Mouse (Mus musculus) kidney, adult 2 months (tissue): Measurements from ENCODE around the gene Paqr3. TPM values are rescaled to one million over a fixed set of nuclear protein-coding genes. Genes with fewer than 3 reads are reported as not detected.

Source experiments
- DNase-seq: peaks from one replicate; pipeline ENCODE4 v3.0.0; 2021
- H3K27ac ChIP-seq: fragments of 200-500 bp; 2 replicates; pipeline ENCODE4 v1.5.1; 2012; ENCODE audit warnings: low read depth, low read length, control low read depth, inconsistent platforms; ENCODE audit not compliant: insufficient read depth
- H3K27me3 ChIP-seq: fragments of 200-500 bp; replicated peaks from 2 replicates; pipeline ENCODE4 v1.6.1; 2012; ENCODE audit warnings: mild to moderate bottlenecking, moderate library complexity, low read length, inconsistent platforms; ENCODE audit not compliant: control insufficient read depth, insufficient read depth
- H3K36me3 ChIP-seq: fragments of 200-500 bp; 2 replicates; pipeline ENCODE4 v1.6.1; 2012; ENCODE audit warnings: mild to moderate bottlenecking, moderate library complexity, low read length, inconsistent platforms; ENCODE audit not compliant: control insufficient read depth, insufficient read depth
- H3K4me1 ChIP-seq: fragments of 200-500 bp; 2 replicates; pipeline ENCODE4 v1.6.1; 2011; ENCODE audit warnings: low read length; ENCODE audit not compliant: control insufficient read depth, insufficient read depth
- H3K4me3 ChIP-seq: fragments of 200-500 bp; 2 replicates; pipeline ENCODE4 v1.5.1; 2011; ENCODE audit warnings: mild to moderate bottlenecking, low read depth, low read length, control low read depth; ENCODE audit not compliant: insufficient read depth
- CTCF ChIP-seq: fragments of 200-500 bp; conservative IDR thresholded peaks from 2 replicates; pipeline ENCODE4 v1.5.1; 2011; ENCODE audit warnings: low read depth, mild to moderate bottlenecking, control low read depth, low read length, moderate library complexity, mixed read lengths; ENCODE audit not compliant: insufficient read depth, insufficient read length
- POLR2A ChIP-seq: fragments of 200-500 bp; IDR thresholded peaks from one replicate; pipeline ENCODE4 v1.6.1; 2011; ENCODE audit warnings: low read depth, low read length, control low read depth
- WGBS: fragments of 180-500 bp; shearing (Covaris S2); methylation state at CpG from one replicate; pipeline ENCODE4 v1.1.7; 2018; 5-methylcytosine and 5-hydroxymethylcytosine counted together
- polyA plus RNA-seq: library from polyadenylated mRNA; depleted of rRNA; stranded (reverse); fragments of >200 nt; gene quantifications from 2 replicates; pipeline ENCODE4 v1.2.3, GENCODE M21; 2012

Gene Paqr3
- polyA plus RNA-seq, 1 experiment: 3.4 TPM

DNA sequence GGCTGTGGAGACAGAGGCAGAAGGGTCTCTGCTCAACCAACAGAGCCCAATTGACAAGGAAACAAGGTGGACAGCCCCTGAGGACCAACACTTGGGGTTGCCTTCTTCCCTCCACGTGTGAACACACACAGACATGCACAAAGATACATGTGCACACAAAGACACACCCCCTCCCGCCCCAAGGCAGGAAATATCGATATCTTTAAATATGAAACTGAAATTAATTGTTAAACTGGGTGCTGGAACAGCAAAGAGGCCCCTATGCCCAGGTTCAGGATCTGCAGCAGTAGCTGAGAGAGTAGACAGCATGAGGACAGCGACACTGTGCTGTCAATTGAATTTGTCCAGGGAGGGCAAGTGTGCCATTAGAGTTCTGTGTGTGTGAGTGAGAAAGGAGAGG is 45.6 kb downstream of the Paqr3 start:
- Histone ChIP-seq H3K4me3 (no peak overlapping the region), H3K27me3 (no peaks in the 10 kb centered on the region), H3K4me1 (no peaks in the 10 kb centered on the region), H3K27ac (no peak overlapping the region), H3K36me3 (peaks cover 4% of the 10 kb centered on the region; the same call in 1 of the 2 replicates)
- 89% methylated on average over 4 of the region's 4 CpGs for WGBS
- DNase-seq: no peak
- no peak for TF ChIP-seq POLR2A
- no peak for TF ChIP-seq CTCF

DNA sequence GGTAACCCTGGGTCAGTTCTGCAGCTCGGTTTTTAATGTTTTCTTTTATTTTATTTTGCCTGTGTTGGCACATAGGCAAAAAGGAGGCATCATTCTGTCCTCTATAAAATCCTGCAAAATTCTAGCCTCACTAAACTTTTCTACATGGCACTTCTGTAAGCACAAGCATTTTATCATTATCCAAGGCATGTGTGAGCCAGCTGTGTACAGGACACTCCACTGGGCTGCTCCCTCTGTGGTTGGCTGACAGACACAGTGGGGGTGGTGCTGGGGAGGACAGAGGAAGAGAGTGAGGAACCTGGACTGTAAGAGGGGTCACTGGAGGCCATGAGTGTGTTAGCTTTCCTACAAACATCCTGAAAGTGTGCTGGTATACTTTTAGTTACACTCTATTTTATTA is 49.4 kb downstream of the Paqr3 start:
- 38% methylated on average over 1 of the region's 1 CpGs for WGBS
- no peak overlapping the region for H3K4me3 ChIP-seq
- H3K36me3 ChIP-seq: peaks cover 7% of the 10 kb centered on the region
- TF ChIP-seq CTCF: no peak
- TF ChIP-seq POLR2A: no peak
- peaks cover under 1% of the 10 kb centered on the region; the same call in 1 of the 2 replicates for H3K4me1 ChIP-seq
- no peak overlapping the region for H3K27ac ChIP-seq
- DNase-seq: no peak
- H3K27me3 ChIP-seq: no peaks in the 10 kb centered on the region

DNA sequence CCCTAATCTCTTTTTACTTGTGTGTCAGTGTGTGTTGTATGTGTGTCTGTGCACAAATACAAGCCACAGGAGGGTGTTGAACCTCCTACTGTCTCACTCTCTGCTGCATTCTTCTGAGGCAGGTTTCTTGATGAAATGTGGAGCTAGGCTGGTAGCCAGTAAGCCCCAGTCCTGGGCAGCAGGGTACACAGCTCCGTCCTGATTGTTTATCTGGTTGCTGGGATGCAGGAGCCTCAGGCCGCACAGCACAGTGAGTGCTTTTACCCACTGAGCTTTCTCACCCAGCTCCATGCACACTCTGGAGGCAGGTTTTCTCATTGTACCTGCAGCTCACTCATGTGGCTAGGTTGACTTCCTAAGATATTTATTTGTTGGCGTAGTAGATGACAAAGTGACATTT is 50.5 kb downstream of the Paqr3 start:
- TF ChIP-seq CTCF: no peak
- TF ChIP-seq POLR2A: no peak
- Histone ChIP-seq H3K4me1 (peaks cover 7% of the 10 kb centered on the region; the same call in 1 of the 2 replicates), H3K27ac (no peak overlapping the region), H3K4me3 (no peak overlapping the region), H3K36me3 (peaks cover 7% of the 10 kb centered on the region), H3K27me3 (no peaks in the 10 kb centered on the region)
- no peak for DNase-seq
- WGBS: 86% methylated on average over 3 of the region's 3 CpGs

DNA sequence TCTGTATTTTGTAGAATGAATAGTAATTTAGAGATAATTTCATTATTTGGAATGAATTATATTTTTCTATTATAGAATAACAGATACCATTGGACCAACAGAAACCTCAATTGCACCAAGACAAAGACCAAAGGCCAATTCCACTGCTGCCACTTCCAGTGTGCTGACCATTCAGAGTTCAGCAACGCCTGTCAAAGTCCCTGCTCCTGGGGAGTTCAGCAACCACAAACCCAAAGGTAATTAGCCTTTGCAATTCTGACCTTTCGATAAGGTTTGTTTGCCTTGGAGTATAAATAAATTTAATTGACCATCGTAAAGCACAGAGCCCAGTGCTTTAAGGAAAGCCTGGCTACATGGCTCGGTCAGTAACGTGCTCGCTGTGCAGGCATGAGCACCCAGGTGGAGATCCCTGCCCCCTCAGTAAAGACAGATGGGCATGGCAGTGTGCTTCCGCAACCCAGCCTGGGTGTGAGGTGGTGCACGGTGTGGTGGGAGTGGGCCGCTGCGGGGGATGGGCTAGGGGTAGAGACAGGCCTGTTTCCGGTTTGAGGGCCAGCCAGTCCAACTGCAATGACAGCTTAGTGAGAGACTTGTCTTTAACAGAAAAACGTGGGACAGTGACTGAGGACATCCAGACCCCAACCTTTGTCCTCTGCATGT is 54.5 kb downstream of the Paqr3 start:
- 56% methylated on average over 12 of the region's 12 CpGs for WGBS
- H3K27me3 ChIP-seq: no peaks in the 10 kb centered on the region
- DNase-seq: peak; percentile 66
- peaks cover 7% of the 10 kb centered on the region; the same call in 1 of the 2 replicates for H3K4me1 ChIP-seq
- no peak overlapping the region for H3K4me3 ChIP-seq
- no peak overlapping the region for H3K27ac ChIP-seq
- TF ChIP-seq CTCF (no peak), POLR2A (no peak)
- H3K36me3 ChIP-seq: peaks cover 6% of the 10 kb centered on the region; the same call in 1 of the 2 replicates

DNA sequence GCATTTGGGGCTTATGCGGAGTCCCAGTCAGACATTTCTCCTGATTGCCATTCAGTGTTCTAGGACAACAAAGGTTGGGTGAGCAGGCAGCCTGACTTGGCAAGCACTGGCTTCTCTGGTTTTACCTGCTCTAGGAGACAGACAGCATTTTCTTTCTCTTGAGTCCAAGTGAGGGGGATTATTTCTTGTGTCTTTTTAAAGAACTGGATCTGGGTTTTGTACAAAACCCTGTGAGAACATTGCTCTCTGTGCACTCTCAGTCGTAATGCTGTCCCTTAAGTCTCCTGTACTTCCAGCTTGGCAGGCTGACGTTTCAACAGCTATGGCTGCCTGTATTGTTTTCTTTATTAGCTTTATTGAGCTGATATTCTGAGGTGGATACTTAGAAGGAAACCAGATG is 55.0 kb downstream of the Paqr3 start:
- DNase-seq: peak; percentile 27
- Histone ChIP-seq H3K4me1 (peaks cover 7% of the 10 kb centered on the region; the same call in 1 of the 2 replicates), H3K36me3 (peaks cover 6% of the 10 kb centered on the region; the same call in 1 of the 2 replicates), H3K27ac (no peak overlapping the region; the same call in 1 of the 2 replicates), H3K27me3 (no peaks in the 10 kb centered on the region), H3K4me3 (no peak overlapping the region)
- no peak for TF ChIP-seq POLR2A
- no peak for TF ChIP-seq CTCF
- WGBS: 69% methylated on average over 3 of the region's 3 CpGs

DNA sequence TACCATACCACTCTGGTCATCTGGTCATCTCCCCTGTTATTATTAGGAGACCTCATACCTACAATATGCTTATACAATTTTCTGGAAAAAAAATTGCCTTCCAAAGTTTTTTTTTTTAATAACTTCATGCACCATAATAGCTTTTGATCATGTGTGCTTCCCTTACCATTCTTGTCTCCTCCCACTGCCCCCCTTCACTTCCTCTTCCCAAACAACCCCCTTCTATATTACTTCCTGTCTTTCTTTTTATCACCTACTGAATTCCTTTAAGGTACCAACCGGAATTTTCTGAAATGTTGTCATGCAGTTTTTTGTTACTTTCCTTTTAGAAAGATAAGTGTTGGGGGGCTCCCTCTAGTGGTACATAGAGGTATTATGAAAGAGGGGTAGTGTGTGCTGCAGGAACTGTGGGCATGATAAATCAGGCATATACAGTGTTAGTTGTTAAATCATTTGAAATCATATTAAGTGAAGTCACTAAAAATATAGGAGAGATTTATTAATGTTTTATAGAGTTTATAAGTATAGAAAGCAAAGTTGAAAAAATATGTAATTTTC is 55.8 kb downstream of the Paqr3 start:
- Histone ChIP-seq H3K36me3 (peaks cover 6% of the 10 kb centered on the region; the same call in 1 of the 2 replicates), H3K4me1 (peaks cover 7% of the 10 kb centered on the region; the same call in 1 of the 2 replicates), H3K27me3 (no peaks in the 10 kb centered on the region), H3K27ac (no peak overlapping the region), H3K4me3 (no peak overlapping the region)
- 2% methylated on average over 1 of the region's 1 CpGs for whole genome bisulfite sequencing
- DNase-seq: peak; percentile 78
- TF ChIP-seq POLR2A: no peak
- TF ChIP-seq CTCF: no peak

DNA sequence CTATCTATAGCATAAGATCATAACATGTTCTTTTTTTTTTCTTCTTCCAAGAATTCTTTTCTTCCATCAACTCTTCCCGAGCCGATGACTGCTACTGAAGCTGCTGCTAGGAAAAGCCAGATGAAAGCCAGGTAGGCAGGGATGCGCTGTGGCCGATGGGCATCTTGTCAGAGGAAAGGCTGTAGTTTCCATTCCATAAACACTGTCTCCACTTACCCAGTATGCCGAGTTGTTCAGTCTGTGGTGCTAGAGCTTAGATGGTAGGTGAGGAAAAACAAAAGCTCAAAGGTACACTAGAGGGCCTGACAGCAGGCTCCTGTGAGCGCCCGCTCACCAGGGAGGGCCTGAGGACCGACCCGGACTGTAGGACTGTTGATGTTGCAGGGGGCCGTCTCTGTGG is 56.6 kb downstream of the Paqr3 start:
- WGBS: 82% methylated on average over 10 of the region's 10 CpGs
- H3K4me3 ChIP-seq: no peak overlapping the region
- no peaks in the 10 kb centered on the region for H3K27me3 ChIP-seq
- H3K36me3 ChIP-seq: peaks cover 4% of the 10 kb centered on the region; the same call in 1 of the 2 replicates
- H3K27ac ChIP-seq: no peak overlapping the region
- H3K4me1 ChIP-seq: peaks cover 7% of the 10 kb centered on the region; the same call in 1 of the 2 replicates
- no peak for DNase-seq
- TF ChIP-seq POLR2A: no peak
- TF ChIP-seq CTCF: no peak
